Mouse (Mus musculus) layer of hippocampus, adult 8-10 months (tissue): ENCODE data around the gene Ipo4. TPM values are rescaled to one million over a fixed set of nuclear protein-coding genes. Genes with fewer than 3 reads are reported as not detected.

Source experiments
- DNase-seq, 2 experiments: peaks; one replicate each; pipeline ENCODE4 v3.0.0; 2022; ENCODE audit warnings: low spot score in 2 of 2
- total RNA-seq, 4 experiments: library from RNA; stranded (reverse); gene quantifications; 2 replicates each; pipeline ENCODE4 v1.2.4; 2022

Gene Ipo4
- total RNA-seq, 4 experiments from 2014 or later, result 121 to 153 (median 140) TPM

DNA sequence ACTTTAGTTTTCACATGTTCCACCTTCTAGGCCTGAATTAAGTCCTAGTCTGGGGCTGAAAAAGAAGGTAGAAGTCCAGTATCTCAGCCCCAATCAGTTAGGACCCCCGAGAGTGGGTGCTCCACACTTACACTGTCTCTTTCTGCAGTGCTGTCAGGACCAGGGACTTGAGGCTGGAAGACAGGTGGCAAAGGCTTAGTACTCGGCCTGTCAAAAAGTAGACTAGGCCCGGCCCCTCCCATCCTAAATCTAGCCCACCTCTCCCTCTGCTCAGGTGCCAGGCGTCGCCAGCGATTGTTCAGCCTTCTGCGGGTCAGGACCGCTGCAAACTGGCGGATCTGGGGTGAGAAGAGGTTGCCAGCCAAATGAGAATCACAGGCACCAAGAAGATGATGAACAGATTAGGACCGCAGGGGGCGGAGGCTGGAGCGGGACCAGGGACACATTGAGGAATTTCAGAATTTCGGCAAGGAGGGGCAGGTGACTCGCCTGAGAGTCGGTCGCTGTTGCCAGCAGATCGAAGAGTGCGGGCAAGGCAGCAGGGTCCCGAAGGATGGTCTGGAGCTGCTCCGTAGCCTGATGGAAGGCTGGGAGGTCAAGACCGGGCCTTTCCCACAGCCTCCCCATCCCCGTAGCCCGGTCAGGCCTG, 759 bp downstream of the Ipo4 start:
- peak in 1 of 2 experiments; percentile 28 for DNase-seq

DNA sequence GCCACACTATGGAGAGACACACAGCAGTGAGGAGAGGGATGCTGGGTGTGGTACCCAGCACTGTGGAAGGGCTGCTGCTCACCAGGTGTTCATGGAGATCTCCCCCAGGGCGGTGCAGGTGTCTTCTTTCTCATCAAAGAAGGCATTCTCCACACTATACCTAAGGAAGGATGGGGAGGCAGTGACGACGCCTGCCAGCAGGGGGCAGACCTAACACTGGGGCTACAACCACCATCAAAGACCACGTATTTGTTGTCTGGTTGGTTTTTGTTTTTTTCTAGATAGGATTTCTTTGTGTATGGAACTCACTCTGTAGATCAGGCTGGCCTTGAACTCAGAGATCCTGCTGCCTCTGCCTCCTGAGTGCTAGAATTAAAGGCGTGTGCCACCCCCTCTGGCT, 6.4 kb downstream of the Ipo4 start:
- no peak for DNase-seq

DNA sequence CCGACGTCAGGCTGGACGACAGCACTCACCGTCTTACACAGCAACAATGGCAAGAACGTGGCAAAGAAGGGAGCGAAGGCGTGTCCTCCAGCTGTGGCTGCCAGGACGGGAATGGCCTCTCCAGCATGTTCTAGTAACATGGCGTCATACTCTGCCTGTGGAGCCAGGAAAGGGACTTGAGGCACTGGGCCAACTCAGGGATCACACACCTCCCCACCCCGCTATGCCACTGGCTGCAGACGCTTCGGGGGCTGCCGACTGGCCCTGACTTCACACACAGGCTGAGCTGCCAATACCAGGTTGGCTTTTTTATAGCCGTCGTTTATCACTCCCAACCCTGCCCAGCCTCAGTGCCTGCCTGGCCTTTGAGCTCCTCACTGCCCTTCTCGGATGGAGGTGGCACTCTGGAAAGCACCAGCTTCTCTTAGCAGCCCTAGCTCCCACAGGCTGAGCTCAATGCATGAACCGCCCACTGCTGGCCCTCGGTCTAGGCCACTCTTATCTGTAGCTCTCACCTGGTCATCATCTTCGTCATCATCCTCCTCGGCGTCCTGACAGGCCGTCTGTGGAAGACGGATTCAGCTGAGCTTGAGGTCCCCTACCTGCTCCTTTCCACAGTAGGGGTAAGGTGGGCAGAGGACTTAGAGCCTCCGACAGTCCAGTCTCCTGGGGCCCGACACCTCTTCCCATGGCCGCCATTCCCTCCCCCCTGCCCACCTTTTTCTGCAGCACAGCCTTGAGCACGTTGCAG, 7.5 kb downstream of the Ipo4 start:
- no peak for DNase-seq

DNA sequence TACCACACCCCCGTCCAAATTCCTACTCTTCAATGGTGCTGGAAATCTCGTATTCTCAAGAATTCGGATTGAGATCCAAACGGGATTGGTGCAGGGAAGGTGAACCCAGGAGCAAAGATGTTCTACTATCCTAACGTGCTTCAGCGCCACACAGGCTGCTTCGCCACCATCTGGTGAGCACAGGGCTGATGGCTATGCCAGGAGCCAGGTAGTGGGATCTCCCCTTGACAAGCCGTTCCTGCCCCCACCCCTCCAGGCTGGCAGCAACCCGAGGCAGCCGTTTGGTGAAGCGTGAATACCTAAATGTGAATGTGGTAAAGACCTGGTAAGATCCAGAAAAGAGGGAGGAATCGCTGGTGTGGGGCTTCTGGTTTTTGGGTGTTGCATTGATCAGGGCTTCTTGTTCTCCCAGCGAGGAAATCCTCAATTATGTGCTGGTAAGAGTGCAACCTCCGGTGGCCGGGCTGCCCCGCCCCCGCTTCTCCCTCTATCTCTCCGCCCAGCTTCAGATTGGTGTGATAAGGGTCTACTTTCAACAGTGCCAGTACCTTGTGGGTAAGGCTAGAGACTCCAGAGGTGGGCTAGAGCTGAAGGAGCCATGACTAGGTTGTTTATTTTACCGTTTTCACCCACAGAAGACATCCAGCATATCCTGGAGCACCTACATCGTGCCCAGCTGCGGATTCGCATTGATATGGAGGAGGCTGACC, 17.1 kb downstream of the Ipo4 start:
- DNase-seq, result no peak

DNA sequence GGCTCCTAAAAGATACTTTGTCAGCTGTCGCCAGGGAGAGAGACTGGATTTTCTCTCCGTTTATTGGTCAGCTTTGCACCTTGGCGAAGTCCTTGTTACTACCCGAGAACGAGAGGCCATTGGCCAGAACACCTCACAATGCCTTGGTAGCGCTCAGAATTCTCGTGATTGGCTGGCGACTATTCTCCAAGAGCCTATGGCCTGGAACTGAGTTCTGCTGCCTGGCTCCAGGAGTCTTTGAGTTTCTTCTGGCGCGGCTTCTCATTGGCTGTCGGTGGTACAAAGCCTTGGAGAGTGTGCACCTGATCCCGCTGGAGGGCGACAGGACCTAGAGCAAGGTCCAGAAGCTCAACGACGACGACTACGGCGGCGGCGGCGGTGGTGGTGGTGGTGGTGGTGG, 17.9 kb downstream of the Ipo4 start, which contains the start of gene Rec8:
Gene Rec8, plus strand, starts transcription at position 216 of the 400 bp plus-strand sequence.
- no peak for DNase-seq

DNA sequence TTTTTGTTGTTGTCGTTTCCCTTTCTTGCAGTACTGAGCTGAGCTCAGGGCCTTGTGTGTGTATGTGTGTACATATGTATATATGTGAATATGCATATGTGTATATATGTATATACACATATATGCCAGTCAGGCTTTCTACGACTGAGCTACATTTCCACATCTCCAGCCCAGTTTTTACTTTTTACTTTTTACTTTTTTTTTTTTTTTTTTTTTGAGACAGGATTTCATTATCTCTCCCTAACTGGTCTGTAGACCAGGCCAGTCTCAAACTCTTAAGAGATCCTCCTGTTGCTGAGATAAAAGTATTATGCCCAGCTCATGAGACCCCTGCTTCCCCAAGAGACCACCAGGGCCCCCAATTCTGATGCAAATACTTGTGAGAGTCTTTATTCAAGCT, 18.9 kb downstream of the Ipo4 start:
- no peak for DNase-seq

DNA sequence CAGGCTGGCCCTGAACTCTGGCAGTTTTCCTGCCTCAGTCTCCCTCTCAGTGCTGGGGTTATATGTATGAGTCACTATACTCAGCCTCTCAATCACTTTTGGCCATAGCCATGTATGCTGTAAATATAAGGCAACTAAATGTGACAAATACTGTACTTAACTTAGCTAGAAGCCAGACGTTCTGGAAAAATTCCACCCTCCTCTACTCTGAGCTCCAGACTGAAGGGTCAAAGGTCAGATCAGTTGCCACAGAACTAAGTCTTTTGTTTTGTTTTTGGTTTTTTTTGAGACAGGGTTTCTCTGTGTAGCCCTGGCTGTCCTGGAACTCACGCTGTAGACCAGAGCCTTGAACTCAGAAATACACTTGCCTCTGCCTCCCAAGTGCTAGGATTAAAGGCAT, 19.9 kb downstream of the Ipo4 start:
- no peak for DNase-seq

- DNase-seq, result no peak
Observed at GRCm38 (mm10) chr14:55614565-55615178, 21.1 kb downstream of the Ipo4 start.

- DNase-seq, result no peak
Observed at GRCm38 (mm10) chr14:55613346-55613745, 22.4 kb downstream of the Ipo4 start.

- no peak for DNase-seq
Observed at GRCm38 (mm10) chr14:55608339-55608738, 27.4 kb downstream of the Ipo4 start.

DNA sequence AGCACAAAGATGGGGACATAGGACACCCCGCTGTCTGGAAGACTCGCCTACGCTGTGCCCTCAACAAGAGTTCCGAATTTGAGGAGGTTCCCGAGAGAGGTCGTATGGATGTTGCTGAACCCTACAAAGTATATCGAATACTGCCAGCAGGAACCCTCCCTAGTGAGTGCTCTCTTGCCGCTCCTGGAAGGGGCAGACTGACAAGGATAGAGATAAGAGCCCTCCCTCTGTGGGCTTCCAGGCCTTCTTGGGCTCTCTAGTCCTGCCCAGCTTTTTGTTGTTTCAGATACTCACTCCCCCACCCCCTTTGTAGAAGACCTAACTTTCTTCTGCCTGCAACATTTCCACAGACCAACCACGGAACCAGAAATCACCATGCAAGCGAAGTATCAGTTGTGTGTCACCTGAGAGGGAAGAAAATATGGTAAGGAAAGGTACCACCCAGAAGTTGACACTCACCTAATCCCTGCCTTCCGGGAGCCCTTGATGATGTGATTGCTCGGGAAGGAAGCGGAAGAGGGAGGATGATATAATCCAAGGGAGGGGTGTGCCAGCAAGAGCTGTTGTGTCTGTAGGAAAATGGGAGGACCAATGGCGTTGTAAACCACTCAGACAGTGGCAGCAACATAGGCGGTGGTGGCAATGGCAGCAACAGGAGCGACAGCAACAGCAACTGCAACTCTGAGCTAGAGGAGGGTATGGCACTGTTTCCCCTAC, 29.9 kb downstream of the Ipo4 start:
- no peak for DNase-seq

DNA sequence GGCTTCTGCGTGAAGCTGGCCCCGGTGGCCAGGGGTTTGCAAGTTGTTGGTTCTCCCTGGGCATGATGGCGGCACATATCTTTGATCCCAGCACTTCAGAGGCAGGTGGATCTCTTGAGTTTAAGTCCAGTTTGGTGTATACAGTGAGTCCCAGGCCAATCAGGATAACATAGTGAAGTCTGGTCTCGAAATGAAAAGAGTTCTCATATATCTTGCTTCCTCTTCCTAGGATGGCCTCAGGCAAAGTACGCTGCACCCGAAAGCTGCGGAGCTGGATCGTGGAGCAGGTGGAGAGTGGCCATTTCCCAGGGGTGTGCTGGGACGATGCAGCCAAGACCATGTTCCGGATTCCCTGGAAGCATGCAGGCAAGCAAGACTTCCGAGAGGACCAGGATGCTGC, 30.9 kb downstream of the Ipo4 start:
- DNase-seq, result no peak

- DNase-seq, result peak; percentile 80 to 85
Observed at GRCm38 (mm10) chr14:55603633-55604576, 31.9 kb downstream of the Ipo4 start.

GRCm38 (mm10) chr14:55603271-55603632, 32.5 kb downstream of the Ipo4 start, which contains the start of gene Irf9:
TSS of gene Irf9 (plus strand) at chr14:55603571.
- no peak for DNase-seq

DNA sequence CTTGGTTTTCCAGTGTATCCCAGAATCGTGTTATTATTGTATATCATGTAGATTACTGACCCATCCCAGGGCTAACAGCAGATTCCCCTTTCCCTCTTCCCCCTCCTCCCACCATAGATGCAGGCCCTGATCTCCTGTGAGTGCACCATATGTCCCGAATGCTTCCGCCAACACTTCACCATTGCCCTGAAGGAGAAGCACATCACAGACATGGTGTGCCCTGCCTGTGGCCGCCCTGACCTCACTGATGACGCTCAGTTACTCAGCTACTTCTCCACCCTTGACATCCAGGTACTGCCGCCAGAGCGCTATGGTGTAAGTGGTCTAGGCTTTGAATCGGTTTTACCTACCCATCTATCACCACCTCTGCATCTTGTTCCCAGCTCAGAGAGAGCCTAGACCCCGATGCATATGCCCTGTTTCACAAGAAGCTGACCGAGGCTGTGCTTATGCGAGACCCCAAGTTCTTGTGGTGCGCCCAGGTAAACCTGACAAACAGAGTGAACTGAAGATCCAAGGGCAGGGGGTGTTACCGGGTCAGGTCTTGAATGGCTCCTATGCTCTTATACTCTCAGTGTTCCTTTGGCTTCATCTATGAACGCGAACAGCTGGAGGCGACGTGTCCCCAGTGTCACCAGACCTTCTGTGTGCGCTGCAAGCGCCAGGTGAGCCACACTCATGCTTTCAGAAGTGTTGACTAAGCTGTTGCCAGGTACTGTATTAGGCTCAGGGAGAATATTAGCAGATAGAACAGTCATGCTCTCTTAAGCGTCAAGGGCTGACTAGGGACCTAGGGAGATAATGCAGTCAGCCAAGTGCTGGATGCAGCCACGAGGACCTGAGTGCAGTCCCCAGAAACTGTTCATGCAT, 37.0 kb downstream of the Ipo4 start:
- no peak for DNase-seq

- DNase-seq, result peak in 1 of 2 experiments; percentile 32
Observed at GRCm38 (mm10) chr14:55596036-55596690, 39.6 kb downstream of the Ipo4 start.

- no peak for DNase-seq
Observed at GRCm38 (mm10) chr14:55592226-55592625, 43.5 kb downstream of the Ipo4 start.

- DNase-seq, result peak; percentile 94
Observed at GRCm38 (mm10) chr14:55591331-55591891, 44.3 kb downstream of the Ipo4 start, which contains the start of gene Rnf31. TSS of gene Rnf31 (plus strand) at chr14:55591708.
